Mouse (Mus musculus) kidney, embryonic 16.5 days (tissue): ENCODE data around the gene Nuak2. TPM values are rescaled to one million over a fixed set of nuclear protein-coding genes. Genes with fewer than 3 reads are reported as not detected.
A peak's percentile ranks its signal among the peaks of the same experiment; 100 is the strongest.

Experiments used
- ATAC-seq: fragments of 200-750 bp; cut with Nextera tagmentation; 2 replicates; pipeline ENCODE4 v1.8.0; 2017; ENCODE audit warnings: moderate TSS enrichment; ENCODE audit not compliant: low FRiP score, low TSS enrichment
- H3K27ac ChIP-seq: fragments of 300-500 bp; sonication (generic); 2 replicates; pipeline ENCODE4 v1.5.1; 2014; ENCODE audit warnings: low read length
- H3K27me3 ChIP-seq: fragments of 300-500 bp; sonication (generic); 2 replicates; pipeline ENCODE4 v1.6.1; 2014; ENCODE audit warnings: low read length, control low read depth, mixed read lengths; ENCODE audit not compliant: insufficient read depth
- H3K36me3 ChIP-seq: fragments of 300-500 bp; sonication (generic); 2 replicates; pipeline ENCODE4 v1.6.1; 2014; ENCODE audit warnings: low read length, control low read depth, mixed read lengths; ENCODE audit not compliant: insufficient read depth
- H3K4me1 ChIP-seq: fragments of 300-500 bp; sonication (generic); 2 replicates; pipeline ENCODE4 v1.6.1; 2014; ENCODE audit warnings: low read length, control low read depth, mixed read lengths; ENCODE audit not compliant: insufficient read depth
- H3K4me2 ChIP-seq: fragments of 300-500 bp; sonication (generic); replicated peaks from 2 replicates; pipeline ENCODE4 v1.6.1; 2014; ENCODE audit warnings: low read depth, low read length
- H3K4me3 ChIP-seq: fragments of 300-500 bp; sonication (generic); 2 replicates; pipeline ENCODE4 v1.5.1; 2014; ENCODE audit warnings: mild to moderate bottlenecking, low read length
- H3K9ac ChIP-seq: fragments of 300-500 bp; sonication (generic); replicated peaks from 2 replicates; pipeline ENCODE4 v1.6.1; 2014; ENCODE audit warnings: low read length
- H3K9me3 ChIP-seq: fragments of 300-500 bp; sonication (generic); 2 replicates; pipeline ENCODE4 v1.6.1; 2016; ENCODE audit warnings: low read length, control low read depth
- WGBS: fragments of 180-500 bp; shearing (Covaris S2); extraction: QIAGEN DNeasy Blood & Tissue Kit; methylation state at CpG from one replicate; pipeline ENCODE4 v1.1.7; 2014; 5-methylcytosine and 5-hydroxymethylcytosine counted together
- polyA plus RNA-seq: library from polyadenylated mRNA; unstranded; fragments of >200 nt; fragmentation: Nextera tagmentation; extraction: Ambion mirVana; gene quantifications from 2 replicates; pipeline ENCODE4 v1.2.1, GENCODE M21; 2015

Nuak2 gene
- polyA plus RNA-seq, 1 experiment from 2014 or later = 5.5 TPM

- Histone ChIP-seq H3K4me1 (peaks cover 38% of the 10 kb centered on the region), H3K9ac (no peak overlapping the region), H3K4me3 (no peak overlapping the region), H3K27me3 (peaks cover 15% of the 10 kb centered on the region), H3K27ac (no peak overlapping the region), H3K9me3 (no peaks in the 10 kb centered on the region), H3K4me2 (no peak overlapping the region), H3K36me3 (no peaks in the 10 kb centered on the region)
- 52% methylated on average over 5 of the region's 5 CpGs for WGBS
- peak; percentile 36; the same call in 1 of the 2 replicates for ATAC-seq
These were observed 3.3 kb downstream of the Nuak2 start for GRCm38 (mm10) chr1:132319242-132319641.

- H3K27me3 ChIP-seq = no peaks in the 10 kb centered on the region
- WGBS = 64% methylated on average over 7 of the region's 7 CpGs
- H3K36me3 ChIP-seq = no peaks in the 10 kb centered on the region
- H3K9me3 ChIP-seq = no peaks in the 10 kb centered on the region
- H3K4me2 ChIP-seq = no peak overlapping the region
- peaks cover 42% of the 10 kb centered on the region for H3K4me1 ChIP-seq
- H3K27ac ChIP-seq = peak overlapping the region; percentile 51; the same call in 1 of the 2 replicates
- H3K4me3 ChIP-seq = no peak overlapping the region
- no peak for ATAC-seq
- H3K9ac ChIP-seq = no peak overlapping the region
These were observed 6.1 kb downstream of the Nuak2 start for GRCm38 (mm10) chr1:132321821-132322580.

- H3K27me3 ChIP-seq = no peaks in the 10 kb centered on the region
- H3K27ac ChIP-seq = peak overlapping the region; percentile 51; the same call in 1 of the 2 replicates
- peaks cover 44% of the 10 kb centered on the region for H3K4me1 ChIP-seq
- no peak overlapping the region for H3K9ac ChIP-seq
- WGBS = 38% methylated on average over 13 of the region's 13 CpGs
- no peaks in the 10 kb centered on the region for H3K36me3 ChIP-seq
- no peaks in the 10 kb centered on the region for H3K9me3 ChIP-seq
- ATAC-seq = peak; percentile 44; the same call in 1 of the 2 replicates
- no peak overlapping the region for H3K4me3 ChIP-seq
- no peak overlapping the region for H3K4me2 ChIP-seq
These were observed 7.0 kb downstream of the Nuak2 start for GRCm38 (mm10) chr1:132322711-132323542.

GRCm38 (mm10) chr1:132326777-132327176 lies 10.9 kb downstream of the Nuak2 start:
- no peaks in the 10 kb centered on the region for H3K36me3 ChIP-seq
- H3K27me3 ChIP-seq = no peaks in the 10 kb centered on the region
- no peak overlapping the region for H3K4me3 ChIP-seq
- H3K4me1 ChIP-seq = peaks cover 35% of the 10 kb centered on the region
- no peak overlapping the region for H3K4me2 ChIP-seq
- 41% methylated on average over 9 of the region's 9 CpGs for WGBS
- no peaks in the 10 kb centered on the region for H3K9me3 ChIP-seq
- ATAC-seq = no peak
- no peak overlapping the region; the same call in 1 of the 2 replicates for H3K9ac ChIP-seq
- H3K27ac ChIP-seq = 0 out of 2 replicates have a peak overlapping the region, but pooled peaks have one; percentile 30

- no peak overlapping the region for H3K4me3 ChIP-seq
- no peak overlapping the region for H3K27ac ChIP-seq
- peak; percentile 16; the same call in 1 of the 2 replicates for ATAC-seq
- no peaks in the 10 kb centered on the region; the same call in 1 of the 2 replicates for H3K36me3 ChIP-seq
- WGBS = 60% methylated on average over 17 of the region's 17 CpGs
- no peaks in the 10 kb centered on the region for H3K27me3 ChIP-seq
- H3K9ac ChIP-seq = peak overlapping the region; percentile 24; the same call in 1 of the 2 replicates
- peaks cover 30% of the 10 kb centered on the region for H3K4me1 ChIP-seq
- H3K9me3 ChIP-seq = no peaks in the 10 kb centered on the region
- no peak overlapping the region for H3K4me2 ChIP-seq
These were observed 11.6 kb downstream of the Nuak2 start for GRCm38 (mm10) chr1:132327477-132327876.

GRCm38 (mm10) chr1:132328565-132328964 lies 12.6 kb downstream of the Nuak2 start:
- H3K4me3 ChIP-seq = no peak overlapping the region
- H3K9ac ChIP-seq = no peak overlapping the region
- no peak for ATAC-seq
- no peaks in the 10 kb centered on the region; the same call in 1 of the 2 replicates for H3K36me3 ChIP-seq
- no peaks in the 10 kb centered on the region for H3K27me3 ChIP-seq
- no peaks in the 10 kb centered on the region for H3K9me3 ChIP-seq
- H3K4me1 ChIP-seq = peaks cover 34% of the 10 kb centered on the region
- H3K27ac ChIP-seq = no peak overlapping the region
- 55% methylated on average over 3 of the region's 3 CpGs for WGBS
- H3K4me2 ChIP-seq = no peak overlapping the region

GRCm38 (mm10) chr1:132329656-132330055 lies 13.7 kb downstream of the Nuak2 start:
- Histone ChIP-seq H3K27ac (no peak overlapping the region), H3K9me3 (no peaks in the 10 kb centered on the region), H3K4me1 (peaks cover 44% of the 10 kb centered on the region), H3K36me3 (no peaks in the 10 kb centered on the region; the same call in 1 of the 2 replicates), H3K4me3 (no peak overlapping the region), H3K27me3 (no peaks in the 10 kb centered on the region), H3K4me2 (no peak overlapping the region), H3K9ac (no peak overlapping the region)
- ATAC-seq = no peak
- WGBS = 83% methylated on average over 7 of the region's 7 CpGs

GRCm38 (mm10) chr1:132330397-132330796 lies 14.5 kb downstream of the Nuak2 start:
- Histone ChIP-seq H3K4me2 (no peak overlapping the region), H3K4me1 (peaks cover 52% of the 10 kb centered on the region), H3K9ac (no peak overlapping the region), H3K9me3 (no peaks in the 10 kb centered on the region), H3K4me3 (no peak overlapping the region), H3K27ac (no peak overlapping the region), H3K36me3 (no peaks in the 10 kb centered on the region; the same call in 1 of the 2 replicates), H3K27me3 (no peaks in the 10 kb centered on the region)
- ATAC-seq = no peak
- WGBS = 53% methylated on average over 15 of the region's 15 CpGs

GRCm38 (mm10) chr1:132331283-132331682 lies 15.4 kb downstream of the Nuak2 start:
- WGBS = 88% methylated on average over 17 of the region's 17 CpGs
- Histone ChIP-seq H3K4me3 (no peak overlapping the region), H3K9ac (no peak overlapping the region), H3K36me3 (no peaks in the 10 kb centered on the region; the same call in 1 of the 2 replicates), H3K9me3 (no peaks in the 10 kb centered on the region), H3K27ac (no peak overlapping the region), H3K4me1 (peaks cover 54% of the 10 kb centered on the region), H3K27me3 (no peaks in the 10 kb centered on the region), H3K4me2 (no peak overlapping the region)
- ATAC-seq = no peak
